Mouse (Mus musculus): ENCODE data around the gene Peli2.
A peak's percentile ranks its signal among the peaks of the same experiment; 100 is the strongest.

The Peli2 gene

GRCm38 (mm10) chr14:48288600-48288999, 168.0 kb downstream of the Peli2 start:
- DNase-seq (ENCODE audit: low spot score in 2 of 2): no peak

DNA sequence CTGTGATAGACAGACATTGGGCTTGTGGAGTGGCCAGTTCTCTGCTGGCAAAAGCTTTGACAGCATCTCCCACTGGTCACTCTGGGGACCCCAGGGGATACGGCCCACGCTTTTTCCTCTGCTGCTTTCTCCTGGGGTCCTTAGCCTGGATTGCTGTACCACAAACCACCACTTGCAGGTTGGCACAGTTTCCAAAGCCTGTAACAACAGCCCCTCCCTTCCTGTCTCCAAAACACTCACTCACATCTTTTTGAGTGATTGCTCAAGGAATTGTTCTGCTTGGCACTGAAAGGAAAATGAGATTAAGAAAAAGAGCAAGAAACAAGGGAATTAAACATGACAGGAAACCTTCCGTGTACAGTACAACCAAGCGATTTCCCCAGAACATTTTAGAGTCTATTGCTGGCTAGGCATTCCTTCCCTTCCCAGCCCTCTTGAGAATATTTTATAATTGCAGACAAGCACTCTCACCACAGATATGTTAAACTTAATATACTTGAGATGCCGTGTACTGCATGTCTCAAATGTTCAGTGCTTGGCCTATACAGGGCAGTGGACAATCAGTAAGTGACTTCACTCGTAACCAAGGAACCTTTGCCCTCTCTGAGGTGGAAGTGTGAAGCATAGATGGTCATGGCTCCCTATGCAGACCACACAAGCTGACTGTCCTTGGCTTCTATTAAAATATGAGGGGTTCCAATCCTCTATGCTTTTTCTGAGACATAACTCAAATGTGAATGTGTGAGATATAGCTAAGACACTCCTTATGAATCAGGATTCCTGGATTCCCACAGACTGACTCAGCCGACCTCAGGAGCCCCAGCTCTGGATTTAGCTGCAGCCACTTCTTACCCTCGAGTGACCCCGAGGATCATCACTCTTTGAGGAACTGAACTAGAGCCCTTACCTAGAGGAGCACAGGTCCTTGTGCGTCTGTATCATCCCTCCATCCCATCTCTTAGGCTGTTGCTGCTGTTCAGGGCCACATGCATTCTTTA, 169.3 kb downstream of the Peli2 start:
- no peak for DNase-seq (ENCODE audit: low spot score in 2 of 2)

DNA sequence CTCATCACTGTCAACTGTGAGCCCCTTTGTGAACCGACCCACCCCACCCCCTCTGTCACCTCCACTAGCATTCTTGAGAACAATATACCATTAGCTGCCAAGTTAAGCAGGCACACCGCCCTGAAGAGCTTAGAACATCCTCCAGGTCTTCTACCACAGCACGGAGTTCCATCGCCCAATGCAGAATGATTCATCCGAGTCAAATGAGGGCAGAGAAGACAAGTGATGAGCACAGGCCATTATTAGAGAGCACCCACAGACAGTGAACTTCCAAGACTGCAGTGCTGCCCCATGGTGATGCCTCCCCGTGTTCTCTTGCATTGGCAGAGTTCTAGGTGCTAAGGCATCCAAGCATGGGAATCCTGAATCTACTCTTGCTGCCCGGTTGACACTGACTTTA, 172.9 kb downstream of the Peli2 start:
- DNase-seq (ENCODE audit: low spot score in 2 of 2): no peak

DNA sequence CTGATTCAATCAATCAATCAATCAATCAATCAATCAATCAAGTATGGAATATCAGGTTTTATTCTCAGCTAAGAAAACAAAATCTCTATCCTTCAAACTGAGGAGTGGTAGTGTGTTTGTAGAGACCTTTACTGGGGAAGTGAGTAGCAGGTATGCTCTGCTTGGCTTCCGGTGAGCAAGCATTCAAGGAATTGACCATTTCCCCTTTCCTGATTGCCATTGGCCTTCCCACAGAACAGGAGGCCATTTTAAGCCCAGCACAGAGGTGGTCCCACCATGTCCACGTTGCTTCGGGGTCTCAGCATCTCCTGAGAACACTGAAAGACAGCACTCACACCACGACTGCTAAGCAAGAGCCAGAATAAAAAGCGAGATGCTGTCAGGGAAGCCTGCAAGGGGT, 174.8 kb downstream of the Peli2 start:
- DNase-seq (ENCODE audit: low spot score in 2 of 2): no peak

- peak; percentile 26 to 33 for DNase-seq (ENCODE audit: low spot score in 2 of 2)
These were observed 175.2 kb downstream of the Peli2 start for GRCm38 (mm10) chr14:48295815-48296271.

GRCm38 (mm10) chr14:48296820-48297219, 176.2 kb downstream of the Peli2 start:
- no peak for DNase-seq (ENCODE audit: low spot score in 2 of 2)

DNA sequence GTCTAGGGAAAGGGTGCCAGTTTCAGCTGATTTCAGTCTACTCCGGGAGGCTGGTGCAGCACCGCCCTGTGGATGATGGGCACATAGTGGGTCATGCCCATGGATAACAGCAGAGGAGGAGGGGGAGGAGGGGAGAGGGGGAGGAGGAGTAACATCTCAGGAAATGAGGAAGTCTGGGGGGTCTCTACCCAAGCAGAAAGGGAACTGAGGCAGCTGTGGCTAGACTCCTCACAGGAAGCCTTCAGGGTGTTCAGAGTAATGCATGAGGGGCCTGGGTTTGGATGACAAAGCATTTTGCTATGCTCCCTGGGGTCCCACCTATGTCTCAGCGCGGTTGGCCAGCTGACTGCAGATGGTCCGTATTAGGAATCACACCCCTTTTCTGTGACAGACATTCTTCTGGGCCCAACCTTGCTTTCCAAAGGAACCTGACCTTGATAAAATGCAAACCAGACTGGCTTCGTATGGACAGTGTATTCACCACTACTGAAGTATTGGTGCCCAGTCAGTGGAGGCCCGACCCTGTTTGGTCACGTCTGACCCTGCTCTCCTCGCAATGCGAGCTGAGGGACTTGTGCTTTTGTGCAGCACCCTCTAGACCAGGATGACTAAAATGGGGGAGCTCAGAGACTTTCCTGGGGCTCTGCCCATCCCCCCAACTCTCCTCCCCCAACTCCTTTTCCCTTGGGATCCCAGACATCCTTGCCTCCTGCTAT, 182.0 kb downstream of the Peli2 start:
- peak in 1 of 2 experiments; percentile 27 for DNase-seq (ENCODE audit: low spot score in 2 of 2)

GRCm38 (mm10) chr14:48303235-48303634, 182.6 kb downstream of the Peli2 start:
- peak; percentile 48 to 73 for DNase-seq (ENCODE audit: low spot score in 2 of 2)

GRCm38 (mm10) chr14:48303841-48304240, 183.2 kb downstream of the Peli2 start:
- no peak for DNase-seq (ENCODE audit: low spot score in 2 of 2)

DNA sequence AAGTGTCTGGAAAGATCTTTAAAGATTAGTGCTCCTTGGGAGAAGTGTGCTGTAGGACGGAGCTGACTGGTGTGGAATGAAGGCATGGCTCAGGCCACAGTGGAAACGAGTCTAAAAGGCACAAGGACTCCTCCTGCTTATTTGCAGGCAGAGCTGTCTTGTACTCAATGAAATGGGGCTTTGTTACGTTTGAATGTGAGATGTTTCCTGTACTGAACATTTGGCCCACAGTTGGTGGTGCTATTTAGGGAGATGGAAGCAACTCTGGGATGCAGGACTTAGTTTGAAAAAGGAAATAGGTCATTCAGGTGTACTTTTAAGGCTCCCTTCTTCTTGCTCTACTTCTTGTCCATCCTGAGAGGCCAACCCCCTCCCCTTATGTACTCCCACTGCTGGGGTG, 192.6 kb downstream of the Peli2 start:
- DNase-seq (ENCODE audit: low spot score in 2 of 2): no peak

DNA sequence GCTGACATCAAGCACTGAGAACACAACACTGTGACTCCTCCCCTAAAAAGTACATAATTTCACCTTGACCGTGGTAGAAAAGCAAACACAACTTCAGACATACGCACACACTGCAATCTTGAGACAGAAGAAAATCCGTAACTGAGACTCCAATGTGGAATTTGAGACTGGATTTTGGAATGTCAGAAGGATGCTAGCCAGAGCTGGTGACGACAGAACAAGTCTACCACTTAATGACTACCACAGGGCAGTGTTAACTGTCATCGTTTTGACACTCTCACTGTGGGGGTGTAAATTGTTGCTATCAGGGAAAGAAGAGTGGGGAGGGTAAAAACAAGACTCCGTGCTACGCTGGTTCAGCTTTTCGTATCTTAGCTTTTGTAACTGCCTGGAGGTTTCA, 195.8 kb downstream of the Peli2 start:
- DNase-seq (ENCODE audit: low spot score in 2 of 2): no peak

- DNase-seq (ENCODE audit: low spot score in 2 of 2): no peak
These were observed 203.3 kb downstream of the Peli2 start for GRCm38 (mm10) chr14:48323771-48324459.

DNA sequence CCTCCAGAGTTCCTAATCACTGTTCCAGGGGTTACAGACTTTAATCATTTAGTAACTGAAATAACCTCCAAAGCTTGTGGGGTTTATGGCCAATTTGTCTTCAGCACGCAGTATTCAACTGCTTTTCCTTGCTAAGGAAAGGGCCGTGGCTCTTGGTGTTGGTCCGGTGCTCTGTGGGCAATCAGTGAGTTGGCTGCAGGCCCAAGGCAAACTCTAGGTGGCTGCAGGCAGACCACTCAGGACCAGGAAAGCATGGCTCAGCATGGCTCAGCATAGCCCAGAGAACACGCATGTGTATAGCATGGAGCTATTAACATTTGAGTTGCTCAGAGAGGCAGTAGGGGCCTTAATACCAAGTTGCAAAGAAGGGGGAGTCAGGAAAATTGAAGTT, 203.8 kb downstream of the Peli2 start:
- DNase-seq (ENCODE audit: low spot score in 2 of 2): no peak

GRCm38 (mm10) chr14:48327746-48328145, 207.1 kb downstream of the Peli2 start:
- DNase-seq (ENCODE audit: low spot score in 2 of 2): no peak

DNA sequence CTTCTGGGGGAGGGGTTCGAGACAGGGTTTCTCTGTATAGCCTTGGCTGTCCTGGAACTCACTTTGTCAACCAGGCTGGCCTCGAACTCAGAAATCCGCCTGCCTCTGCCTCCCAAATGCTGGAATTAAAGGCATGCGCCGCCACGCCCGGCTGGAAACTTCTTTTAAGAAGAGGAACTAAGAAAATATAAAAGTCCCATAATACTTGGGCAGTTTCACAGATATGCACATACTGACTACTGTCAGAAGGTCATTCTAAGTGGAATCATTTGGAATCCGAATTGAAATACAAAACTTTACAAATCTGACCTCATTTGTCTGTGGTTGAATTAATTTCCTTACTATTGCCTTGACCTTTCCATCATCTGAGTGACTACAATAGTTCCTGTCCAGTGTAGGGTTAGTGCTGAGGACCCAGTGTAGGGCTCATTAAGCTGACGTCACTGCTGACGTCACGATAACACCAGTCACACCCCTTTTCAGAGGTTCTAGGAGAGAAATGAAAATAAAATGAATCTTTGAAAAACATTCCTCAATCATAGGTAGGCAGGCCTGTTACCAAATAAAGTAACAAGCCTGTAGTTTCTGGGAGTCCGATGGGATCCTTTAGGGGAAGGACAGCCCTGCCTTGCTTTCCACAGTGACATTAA, 209.2 kb downstream of the Peli2 start:
- no peak for DNase-seq (ENCODE audit: low spot score in 2 of 2)

Measured in right cerebral cortex, postnatal 10 days (tissue).